Mouse (Mus musculus): ENCODE measurements around the gene Mei1. TPM values are rescaled to one million over a fixed set of nuclear protein-coding genes. Genes with fewer than 3 reads are reported as not detected.

Mei1 gene
- polyA plus RNA-seq, 1 experiment from 2014 or later, result 0.05 TPM

- no peaks in the 10 kb centered on the region for H3K36me3 ChIP-seq
- H3K4me1 ChIP-seq, result peaks cover 57% of the 10 kb centered on the region
- H3K4me3 ChIP-seq, result no peak overlapping the region
- ATAC-seq (ENCODE audit: insufficient number of reproducible peaks, low FRiP score, low TSS enrichment, low read depth), result no peak
- H3K9ac ChIP-seq, result no peak overlapping the region
- 0 out of 2 replicates have a peak overlapping the region, but pooled peaks have one; percentile 19 for H3K4me2 ChIP-seq
- H3K27me3 ChIP-seq, result no peaks in the 10 kb centered on the region
- H3K9me3 ChIP-seq, result no peaks in the 10 kb centered on the region
- peak overlapping the region; percentile 86 for H3K27ac ChIP-seq
- WGBS, result 34% methylated on average over 17 of the region's 17 CpGs
Observed at GRCm38 (mm10) chr15:82158243-82159035, 88.6 kb downstream of the Mei1 start.

GRCm38 (mm10) chr15:82159471-82159870, 89.7 kb downstream of the Mei1 start:
- Histone ChIP-seq H3K4me2 (no peak overlapping the region), H3K27ac (peak overlapping the region; percentile 86), H3K4me3 (no peak overlapping the region), H3K27me3 (no peaks in the 10 kb centered on the region), H3K4me1 (peaks cover 63% of the 10 kb centered on the region), H3K9me3 (no peaks in the 10 kb centered on the region), H3K9ac (no peak overlapping the region), H3K36me3 (no peaks in the 10 kb centered on the region)
- no peak for ATAC-seq (ENCODE audit: insufficient number of reproducible peaks, low FRiP score, low TSS enrichment, low read depth)
- WGBS, result 80% methylated on average over 9 of the region's 9 CpGs

GRCm38 (mm10) chr15:82160731-82161640, 91.2 kb downstream of the Mei1 start:
- Histone ChIP-seq H3K36me3 (no peaks in the 10 kb centered on the region), H3K4me1 (peaks cover 70% of the 10 kb centered on the region), H3K27ac (peak overlapping the region; percentile 86), H3K4me2 (no peak overlapping the region), H3K4me3 (no peak overlapping the region), H3K27me3 (no peaks in the 10 kb centered on the region), H3K9ac (no peak overlapping the region), H3K9me3 (no peaks in the 10 kb centered on the region)
- WGBS, result 58% methylated on average over 11 of the region's 11 CpGs
- no peak for ATAC-seq (ENCODE audit: insufficient number of reproducible peaks, low FRiP score, low TSS enrichment, low read depth)

- Histone ChIP-seq H3K4me2 (no peak overlapping the region), H3K27me3 (no peaks in the 10 kb centered on the region), H3K4me3 (no peak overlapping the region), H3K36me3 (no peaks in the 10 kb centered on the region), H3K4me1 (peaks cover 78% of the 10 kb centered on the region), H3K27ac (no peak overlapping the region), H3K9ac (no peak overlapping the region), H3K9me3 (no peaks in the 10 kb centered on the region)
- 71% methylated on average over 12 of the region's 12 CpGs for WGBS
- ATAC-seq (ENCODE audit: insufficient number of reproducible peaks, low FRiP score, low TSS enrichment, low read depth), result no peak
Observed at GRCm38 (mm10) chr15:82161965-82162600, 92.3 kb downstream of the Mei1 start.

- peaks cover 75% of the 10 kb centered on the region for H3K4me1 ChIP-seq
- no peaks in the 10 kb centered on the region for H3K27me3 ChIP-seq
- H3K36me3 ChIP-seq, result no peaks in the 10 kb centered on the region
- H3K4me2 ChIP-seq, result no peak overlapping the region
- peak overlapping the region; percentile 40; the same call in 1 of the 2 replicates for H3K27ac ChIP-seq
- no peaks in the 10 kb centered on the region for H3K9me3 ChIP-seq
- ATAC-seq (ENCODE audit: insufficient number of reproducible peaks, low FRiP score, low TSS enrichment, low read depth), result no peak
- 82% methylated on average over 10 of the region's 10 CpGs for WGBS
- H3K4me3 ChIP-seq, result no peak overlapping the region
- no peak overlapping the region for H3K9ac ChIP-seq
Observed at GRCm38 (mm10) chr15:82163356-82164060, 93.7 kb downstream of the Mei1 start.

- H3K4me2 ChIP-seq, result no peak overlapping the region
- ATAC-seq (ENCODE audit: insufficient number of reproducible peaks, low FRiP score, low TSS enrichment, low read depth), result no peak
- no peaks in the 10 kb centered on the region for H3K27me3 ChIP-seq
- H3K9me3 ChIP-seq, result no peaks in the 10 kb centered on the region
- no peak overlapping the region for H3K9ac ChIP-seq
- no peak overlapping the region for H3K4me3 ChIP-seq
- no peaks in the 10 kb centered on the region for H3K36me3 ChIP-seq
- peak overlapping the region; percentile 40; the same call in 1 of the 2 replicates for H3K27ac ChIP-seq
- 57% methylated on average over 4 of the region's 4 CpGs for WGBS
- H3K4me1 ChIP-seq, result peaks cover 71% of the 10 kb centered on the region
Observed at GRCm38 (mm10) chr15:82164061-82164399, 94.2 kb downstream of the Mei1 start.

GRCm38 (mm10) chr15:82164496-82164895, 94.7 kb downstream of the Mei1 start:
- 65% methylated on average over 7 of the region's 7 CpGs for WGBS
- H3K9ac ChIP-seq, result no peak overlapping the region
- no peaks in the 10 kb centered on the region for H3K27me3 ChIP-seq
- no peak overlapping the region; the same call in 1 of the 2 replicates for H3K27ac ChIP-seq
- no peak overlapping the region for H3K4me3 ChIP-seq
- H3K4me2 ChIP-seq, result no peak overlapping the region
- no peak for ATAC-seq (ENCODE audit: insufficient number of reproducible peaks, low FRiP score, low TSS enrichment, low read depth)
- H3K36me3 ChIP-seq, result no peaks in the 10 kb centered on the region
- H3K4me1 ChIP-seq, result peaks cover 66% of the 10 kb centered on the region
- H3K9me3 ChIP-seq, result no peaks in the 10 kb centered on the region

- no peak overlapping the region for H3K9ac ChIP-seq
Observed at GRCm38 (mm10) chr15:82165332-82166239, 95.8 kb downstream of the Mei1 start.

GRCm38 (mm10) chr15:82166240-82167100, 96.7 kb downstream of the Mei1 start:
- H3K27ac ChIP-seq, result peak overlapping the region; percentile 75

More at GRCm38 (mm10) chr15:82165332-82166239, 95.8 kb downstream of the Mei1 start:
- H3K4me3 ChIP-seq, result no peak overlapping the region
- WGBS, result 52% methylated on average over 8 of the region's 8 CpGs
- H3K4me2 ChIP-seq, result no peak overlapping the region
- H3K27ac ChIP-seq, result peak overlapping the region; percentile 75
- no peak for ATAC-seq (ENCODE audit: insufficient number of reproducible peaks, low FRiP score, low TSS enrichment, low read depth)
- peaks cover 10% of the 10 kb centered on the region for H3K36me3 ChIP-seq
- H3K4me1 ChIP-seq, result peaks cover 60% of the 10 kb centered on the region
- no peaks in the 10 kb centered on the region for H3K27me3 ChIP-seq
- no peaks in the 10 kb centered on the region for H3K9me3 ChIP-seq

More at GRCm38 (mm10) chr15:82166240-82167100, 96.7 kb downstream of the Mei1 start:
- Histone ChIP-seq H3K9me3 (no peaks in the 10 kb centered on the region), H3K36me3 (peaks cover 19% of the 10 kb centered on the region), H3K4me1 (peaks cover 51% of the 10 kb centered on the region), H3K4me3 (no peak overlapping the region), H3K4me2 (0 out of 2 replicates have a peak overlapping the region, but pooled peaks have one; percentile 2), H3K9ac (no peak overlapping the region), H3K27me3 (no peaks in the 10 kb centered on the region)
- WGBS, result 49% methylated on average over 22 of the region's 22 CpGs
- no peak for ATAC-seq (ENCODE audit: insufficient number of reproducible peaks, low FRiP score, low TSS enrichment, low read depth)

Measured in limb, embryonic 15.5 days (tissue).